Mouse (Mus musculus) Muller cell, postnatal 12 days (primary cell): ENCODE data around the gene Myo3b.

Experiments used
- DNase-seq: peaks from one replicate; pipeline ENCODE4 v3.0.0-alpha.2; 2015; ENCODE audit errors: inconsistent ontology term

The Myo3b gene

DNA sequence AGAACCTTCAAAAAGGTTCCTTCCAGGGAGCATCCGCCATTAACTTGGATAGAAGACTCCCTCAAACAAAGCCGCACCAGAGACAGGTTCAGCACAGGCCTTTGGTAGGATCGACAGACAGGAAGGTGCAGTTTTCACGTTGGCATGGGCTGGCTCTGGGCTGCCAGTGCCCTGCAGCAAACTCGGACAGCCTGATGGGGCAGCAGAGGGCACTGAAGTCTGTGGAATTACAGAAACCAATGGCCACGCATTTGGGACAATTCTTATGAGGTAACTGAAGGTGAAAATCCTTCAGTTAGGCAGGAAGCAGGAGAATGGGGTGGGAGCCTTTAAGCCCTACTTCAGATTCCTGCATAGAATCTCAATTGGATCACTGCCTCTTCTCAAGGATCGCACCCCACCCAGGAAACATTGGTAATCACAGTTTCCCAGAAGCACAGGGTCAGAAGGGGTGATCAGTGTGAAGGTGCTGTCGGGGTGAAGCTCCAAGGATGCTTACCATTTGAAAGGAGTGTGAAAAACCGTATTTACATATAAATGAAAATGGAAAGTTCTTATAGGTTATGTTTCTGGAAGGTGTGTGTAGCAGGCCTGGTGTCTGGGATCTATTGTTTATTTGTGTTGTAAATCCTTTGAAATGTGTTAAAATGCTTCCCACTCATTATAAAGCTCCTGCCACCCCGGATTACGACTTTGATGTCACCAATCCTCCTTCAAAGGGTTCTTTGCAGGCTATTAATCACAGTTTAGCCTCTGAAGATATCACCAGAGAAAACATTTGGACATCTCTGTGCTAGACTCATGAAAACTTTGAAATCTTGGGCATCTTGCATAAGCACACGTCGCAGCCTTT is 239.7 kb downstream of the Myo3b start:
- DNase-seq = no peak

DNA sequence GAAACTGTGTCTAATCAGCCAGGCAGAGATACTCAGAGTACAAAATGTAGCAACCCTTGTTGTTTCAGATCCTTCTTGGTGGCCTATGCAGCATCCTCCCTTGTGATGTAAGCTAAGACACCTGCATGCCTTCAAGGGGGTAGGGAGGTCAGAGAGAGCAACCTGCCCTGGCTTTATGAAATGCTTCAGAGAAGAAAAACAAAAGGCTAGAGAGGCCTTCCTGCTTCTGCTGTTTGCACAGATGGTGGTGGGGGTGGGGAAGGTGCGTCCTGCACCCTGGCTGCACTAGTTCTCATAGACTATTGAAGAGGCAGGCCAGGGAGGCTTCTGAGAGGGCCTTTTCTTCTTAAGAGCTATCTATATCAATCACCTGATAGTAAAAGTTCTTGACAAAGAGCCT is 245.2 kb downstream of the Myo3b start:
- no peak for DNase-seq

DNA sequence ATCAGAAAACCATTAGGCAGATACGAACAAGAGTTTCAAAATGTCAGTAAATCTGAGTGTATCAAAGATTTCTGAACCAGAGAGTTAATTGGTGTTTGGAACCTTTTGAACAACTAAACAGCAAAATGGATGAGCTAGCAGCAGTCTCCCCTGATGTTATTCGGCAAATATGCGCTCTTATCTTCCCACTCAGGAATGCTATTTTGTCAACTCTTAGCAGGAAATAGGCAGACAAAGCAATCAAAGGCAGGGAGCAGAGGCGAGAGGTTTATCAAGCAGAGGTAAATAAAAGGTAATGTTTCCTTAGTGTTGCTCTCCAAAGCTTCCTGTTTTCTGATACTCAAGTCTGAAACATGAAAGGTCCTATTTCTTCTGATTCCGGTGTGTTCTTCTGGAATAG is 252.1 kb downstream of the Myo3b start:
- DNase-seq = peak; percentile 17

DNA sequence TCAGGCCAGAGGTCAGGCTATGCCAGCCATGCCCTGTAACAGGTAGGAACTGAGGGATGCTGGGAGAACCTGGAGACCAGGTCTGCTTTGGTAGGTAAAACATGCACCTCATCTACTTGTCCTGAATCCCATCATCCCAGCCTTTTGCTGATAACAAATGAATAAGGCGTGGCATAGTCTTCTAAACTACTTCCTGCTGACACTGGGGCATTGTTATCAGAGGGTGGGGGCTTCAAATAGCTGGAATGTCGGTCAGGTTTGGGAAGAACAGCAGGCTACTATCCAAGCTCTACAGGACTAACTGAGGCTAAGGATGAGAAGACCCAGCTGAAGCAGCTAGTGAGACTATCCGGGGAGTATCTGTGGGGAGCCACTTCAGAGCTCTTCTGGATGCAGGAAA is 253.8 kb downstream of the Myo3b start:
- DNase-seq = no peak

DNA sequence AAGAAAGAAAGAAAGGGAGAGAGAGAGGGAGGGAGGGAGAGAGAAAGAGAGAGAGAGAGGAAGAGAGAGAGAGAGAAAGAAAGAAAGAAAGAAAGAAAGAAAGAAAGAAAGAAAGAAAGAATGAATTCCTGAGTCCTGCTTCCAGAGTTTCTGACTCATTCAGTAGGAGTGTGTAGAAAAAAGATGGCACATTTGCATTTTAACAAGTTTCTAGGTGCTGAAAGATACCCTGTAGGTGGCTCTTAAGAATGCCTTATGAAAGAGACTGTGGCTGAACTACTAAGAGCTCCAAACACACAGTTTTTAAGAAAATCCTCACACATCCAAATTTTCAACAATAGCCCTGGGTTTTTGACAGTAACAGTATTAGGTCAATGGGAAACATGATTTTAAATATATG is 264.0 kb downstream of the Myo3b start:
- no peak for DNase-seq

DNA sequence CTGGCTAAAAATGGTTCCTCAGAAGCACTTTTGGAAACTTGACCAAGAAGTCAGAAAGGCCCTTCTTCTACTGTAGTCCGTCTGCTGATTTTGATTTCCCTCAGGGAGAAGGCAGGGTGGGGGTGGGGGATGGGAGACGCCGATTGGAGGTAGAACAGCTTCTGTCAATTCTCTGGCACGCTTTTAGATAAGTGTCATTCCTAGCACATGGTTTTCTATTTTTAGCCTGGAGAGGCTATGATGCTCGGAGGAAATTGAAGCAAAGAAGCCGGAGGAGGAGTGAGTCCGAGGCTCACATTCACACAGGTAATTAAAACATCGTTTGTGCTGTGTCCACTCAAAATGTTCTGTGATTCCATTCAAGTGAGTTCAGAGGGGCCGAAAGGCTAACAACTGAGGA is 276.2 kb downstream of the Myo3b start:
- DNase-seq = no peak

DNA sequence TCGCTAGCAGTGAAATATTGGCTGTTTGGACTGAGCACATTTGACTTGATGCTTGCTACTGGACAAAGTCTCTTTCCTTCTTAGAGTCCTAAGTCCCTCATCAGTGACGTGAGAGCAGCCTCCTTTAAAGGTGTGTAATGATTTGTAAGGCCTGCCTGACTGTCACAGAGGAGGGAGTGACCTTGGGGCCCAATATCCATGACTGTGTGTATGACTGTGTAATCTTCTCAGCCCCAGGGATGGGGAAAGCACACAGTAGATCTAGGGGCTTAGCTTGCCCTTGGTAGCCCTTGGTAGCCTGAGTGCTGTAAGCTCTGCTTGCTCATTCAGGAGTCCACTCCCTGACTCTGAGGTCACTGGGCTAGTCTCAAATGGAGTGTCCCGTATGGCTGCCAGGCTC is 276.8 kb downstream of the Myo3b start:
- no peak for DNase-seq

DNA sequence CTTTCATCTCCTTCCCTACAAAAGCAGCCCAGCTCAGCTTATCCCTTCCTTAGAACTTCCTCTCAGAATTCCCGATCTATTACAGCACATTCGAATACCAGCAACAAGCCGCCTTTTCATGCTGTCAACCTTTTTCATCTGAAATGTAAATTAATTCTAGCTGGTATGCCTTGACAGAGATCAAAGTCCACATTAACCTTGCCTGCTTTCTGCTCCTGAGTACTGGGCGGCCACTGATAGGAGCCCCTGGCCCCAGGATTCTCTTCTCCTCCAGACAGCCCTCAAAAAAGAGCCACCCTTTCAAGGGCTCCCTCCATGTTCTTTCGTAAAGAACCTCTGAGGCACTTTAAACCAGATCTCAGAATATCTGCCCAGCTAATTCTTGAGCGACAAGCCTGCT is 278.9 kb downstream of the Myo3b start:
- no peak for DNase-seq

DNA sequence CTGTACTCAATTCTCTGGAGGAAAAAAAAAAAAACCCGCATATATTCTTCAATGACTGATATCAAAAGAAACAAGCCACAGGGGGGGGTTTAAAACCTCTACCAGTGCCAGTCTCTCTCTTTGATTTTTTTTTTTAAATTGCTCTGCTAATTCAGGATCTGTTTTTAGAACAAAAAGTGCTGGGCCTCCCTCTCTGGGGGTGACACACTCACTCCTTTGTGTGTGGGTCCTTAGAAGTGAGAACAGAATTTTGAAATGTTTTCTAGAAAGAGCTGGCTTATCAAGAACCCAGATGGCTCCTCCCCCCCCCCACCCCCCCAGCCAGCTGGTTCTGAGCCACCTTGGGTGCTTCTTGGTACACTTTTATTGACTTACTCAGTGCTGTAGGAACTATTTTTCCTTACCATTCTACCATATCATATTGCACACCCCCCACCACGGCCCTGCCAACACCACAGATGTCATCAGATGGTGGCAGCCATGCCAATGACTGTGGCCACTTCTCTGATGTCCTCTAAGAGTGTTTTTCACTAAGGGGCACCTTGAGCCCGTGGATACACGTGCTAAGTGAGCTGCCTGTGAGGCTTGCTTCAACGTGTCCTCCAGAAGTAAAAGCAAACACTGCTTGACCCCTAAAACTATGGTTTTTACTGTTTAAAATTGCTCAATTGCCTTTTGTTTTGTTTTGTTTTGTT is 280.1 kb downstream of the Myo3b start:
- DNase-seq = no peak

DNA sequence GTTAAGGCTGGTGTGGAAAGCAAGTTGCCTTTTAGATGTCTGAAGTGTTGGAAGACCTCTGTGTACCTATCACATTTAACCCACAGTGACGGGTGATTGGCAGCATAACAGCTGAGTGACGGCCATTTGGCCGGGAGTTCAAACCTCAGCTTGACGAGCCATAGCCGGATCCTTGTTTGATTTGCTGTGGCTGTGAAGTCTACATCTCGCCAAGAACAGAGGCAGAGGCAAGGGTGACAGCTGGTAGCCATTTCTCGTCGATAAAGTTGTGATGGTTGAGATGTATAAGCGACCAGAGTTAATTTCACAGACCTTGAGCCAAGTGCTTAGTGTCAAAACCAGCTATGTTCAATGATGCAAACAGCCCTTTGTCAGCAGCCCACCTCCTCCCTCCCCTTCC is 283.8 kb downstream of the Myo3b start:
- no peak for DNase-seq

DNA sequence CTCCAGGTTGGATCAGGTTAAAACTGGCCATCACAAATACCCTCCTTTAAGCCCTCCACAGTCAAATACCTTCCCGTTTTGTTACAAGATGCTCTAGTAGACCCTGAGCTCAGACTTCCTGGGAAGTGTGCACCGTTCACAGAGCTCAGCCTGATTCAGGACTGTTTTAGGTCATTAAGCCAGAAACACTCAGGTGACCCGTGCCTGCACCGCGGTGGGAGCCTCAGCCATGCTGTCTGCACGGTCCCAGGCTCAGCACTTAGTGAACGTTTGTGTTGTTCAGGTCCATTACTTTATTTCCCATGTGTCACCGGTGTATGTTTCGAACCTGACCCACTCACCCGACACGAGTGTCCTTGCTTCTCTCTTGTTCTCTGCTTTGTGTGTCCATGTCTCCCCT is 288.7 kb downstream of the Myo3b start:
- DNase-seq = no peak

DNA sequence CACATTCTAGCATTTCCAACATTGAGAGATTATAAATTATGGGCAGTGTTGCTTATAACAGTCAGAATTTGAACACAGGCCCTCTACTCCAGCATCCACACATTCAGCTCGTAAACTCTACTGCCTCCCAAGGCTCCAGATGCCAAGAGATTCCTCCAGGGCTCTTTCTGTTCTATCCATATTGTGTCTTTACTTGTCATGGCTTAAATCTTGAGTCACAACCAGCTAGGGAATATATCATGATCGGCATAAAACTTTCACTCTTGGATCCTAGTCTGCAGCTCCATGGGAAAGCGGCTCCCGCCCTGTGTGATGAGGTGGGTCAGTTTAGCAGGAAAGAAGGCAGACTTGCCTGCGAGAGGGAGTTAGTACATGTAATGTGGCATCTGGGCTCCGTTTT is 294.0 kb downstream of the Myo3b start:
- no peak for DNase-seq

DNA sequence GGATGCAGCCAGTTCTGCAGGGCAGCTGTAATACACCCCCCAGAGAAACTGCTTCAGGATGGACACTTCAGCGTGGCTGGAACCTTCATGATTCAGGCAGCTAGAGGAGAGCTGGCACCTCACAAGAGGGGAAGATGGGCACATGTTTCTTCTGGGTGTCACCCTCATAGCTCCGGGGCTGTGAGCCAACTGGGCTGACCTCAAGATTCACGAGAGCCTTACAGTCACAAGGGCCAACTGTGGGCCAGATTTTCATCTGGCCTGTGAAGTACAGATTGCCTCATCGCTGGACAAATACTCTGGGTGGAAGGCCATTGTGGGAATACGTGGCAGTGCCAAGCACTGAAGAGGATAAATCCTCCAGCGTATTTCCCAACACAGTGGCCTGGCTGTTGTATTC is 294.6 kb downstream of the Myo3b start:
- DNase-seq = peak; percentile 11

DNA sequence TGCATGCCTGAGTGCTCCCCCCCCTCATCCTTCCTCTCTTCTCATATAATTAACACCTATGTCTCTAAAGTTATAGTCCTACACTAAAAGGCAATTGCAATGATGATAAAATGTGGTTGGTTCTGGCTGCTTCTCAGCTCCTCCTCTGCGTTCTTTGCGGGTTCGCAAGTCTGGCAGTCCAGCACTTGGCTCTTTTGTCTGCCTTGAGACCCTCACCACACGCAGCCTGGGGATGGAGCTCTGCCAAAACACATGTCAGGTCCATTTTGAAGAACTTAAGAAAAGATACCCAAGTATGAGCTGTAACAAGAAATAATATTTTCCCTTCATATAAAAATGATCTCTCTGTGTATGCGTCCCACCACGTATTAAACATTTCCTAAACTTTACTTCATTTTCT is 297.6 kb downstream of the Myo3b start:
- DNase-seq = no peak

DNA sequence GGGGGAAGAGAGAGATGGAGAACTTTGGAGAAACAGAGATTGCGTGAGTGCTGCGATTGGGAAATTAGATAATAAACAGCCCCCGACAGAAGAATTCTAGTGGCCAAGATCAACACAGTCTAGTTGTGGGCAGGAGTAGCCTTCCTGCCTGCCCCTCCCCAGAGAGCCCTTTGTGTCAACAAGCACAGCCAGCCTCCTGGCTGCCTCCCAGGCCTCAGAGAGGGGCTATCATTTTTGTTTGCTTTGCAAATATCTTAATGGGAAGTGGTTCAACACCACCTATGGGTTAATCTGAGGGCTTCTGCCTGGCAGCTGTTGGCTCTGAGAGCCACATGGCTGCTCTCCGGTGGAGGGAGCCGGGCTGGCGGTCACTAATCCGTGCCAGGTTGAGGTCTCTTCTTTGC is 298.3 kb downstream of the Myo3b start:
- DNase-seq = peak; percentile 28

DNA sequence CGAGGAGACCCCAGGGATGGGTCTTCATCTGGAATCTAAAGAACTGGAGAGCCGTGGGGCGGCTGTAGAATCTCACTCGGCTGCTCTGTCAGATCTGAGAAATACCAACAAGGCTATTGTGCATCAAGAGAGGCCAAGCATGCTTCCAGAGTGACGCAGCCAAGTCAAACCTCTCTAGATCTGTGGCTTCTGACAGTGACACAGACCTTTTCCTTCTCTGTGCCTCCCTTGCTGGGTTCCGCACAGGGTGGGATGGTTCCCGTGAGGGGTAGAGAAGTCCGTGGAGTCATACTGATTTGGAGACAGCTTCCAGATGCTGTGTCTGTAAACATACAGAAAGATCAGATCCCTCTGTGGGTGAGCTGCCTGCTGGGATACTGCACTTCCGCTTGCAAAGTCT is 298.9 kb downstream of the Myo3b start:
- DNase-seq = peak; percentile 20

DNA sequence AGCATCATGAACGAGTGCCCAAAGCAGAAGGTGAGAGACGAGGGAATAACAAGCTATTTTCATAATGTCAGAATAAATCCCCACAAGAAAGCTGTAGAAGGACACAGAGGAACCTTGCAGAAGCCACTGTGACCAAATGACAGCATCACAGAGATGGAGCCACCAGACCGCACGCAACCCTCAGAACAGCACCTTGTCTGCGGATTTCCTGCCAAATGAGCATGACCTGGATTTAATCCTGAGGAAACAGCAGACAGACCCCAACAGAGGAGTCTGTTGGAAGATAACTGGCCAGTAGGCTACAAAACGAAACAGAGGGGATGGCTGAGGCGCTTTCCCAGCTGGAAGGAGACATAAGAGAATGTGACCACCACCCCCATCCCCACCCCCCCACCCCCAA is 300.1 kb downstream of the Myo3b start:
- no peak for DNase-seq

DNA sequence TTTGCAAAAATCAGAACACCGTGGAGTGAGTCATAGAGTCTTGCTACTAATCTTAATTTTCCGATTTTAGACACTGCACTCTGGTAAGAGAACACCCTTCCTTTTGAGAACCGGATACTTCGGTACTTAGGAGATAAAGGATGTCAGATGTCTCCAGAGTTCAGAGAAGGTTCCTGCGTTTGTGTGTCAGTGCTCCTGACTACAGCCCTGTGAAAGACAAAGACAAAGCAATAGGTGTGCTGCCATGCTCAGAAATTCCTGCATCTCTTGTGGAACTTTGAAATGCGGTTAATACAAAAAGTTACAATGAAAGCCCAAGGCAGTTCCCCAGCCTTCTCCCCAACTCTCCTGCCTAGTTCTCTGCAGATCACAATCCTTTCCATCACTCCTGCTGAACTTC is 300.6 kb downstream of the Myo3b start:
- no peak for DNase-seq

DNA sequence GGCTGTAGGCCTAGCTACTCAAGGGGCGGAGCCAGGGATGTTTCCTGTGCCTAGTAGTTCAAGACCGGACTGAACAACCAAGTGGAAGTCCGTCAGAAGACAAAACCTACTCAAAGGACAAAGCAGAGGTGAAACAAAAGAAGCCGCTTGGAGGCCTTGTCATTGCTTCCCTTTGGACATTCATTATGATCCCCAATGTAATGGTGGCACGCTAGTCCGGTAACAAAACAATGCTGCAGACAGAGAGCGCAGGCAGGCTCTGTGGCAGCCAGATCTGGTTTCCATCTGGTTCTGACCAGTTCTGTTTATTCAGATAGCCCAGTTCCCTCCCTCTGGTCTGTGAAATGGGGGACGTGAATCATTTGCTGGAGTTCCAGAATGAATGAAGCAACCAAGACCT is 301.3 kb downstream of the Myo3b start:
- DNase-seq = no peak

DNA sequence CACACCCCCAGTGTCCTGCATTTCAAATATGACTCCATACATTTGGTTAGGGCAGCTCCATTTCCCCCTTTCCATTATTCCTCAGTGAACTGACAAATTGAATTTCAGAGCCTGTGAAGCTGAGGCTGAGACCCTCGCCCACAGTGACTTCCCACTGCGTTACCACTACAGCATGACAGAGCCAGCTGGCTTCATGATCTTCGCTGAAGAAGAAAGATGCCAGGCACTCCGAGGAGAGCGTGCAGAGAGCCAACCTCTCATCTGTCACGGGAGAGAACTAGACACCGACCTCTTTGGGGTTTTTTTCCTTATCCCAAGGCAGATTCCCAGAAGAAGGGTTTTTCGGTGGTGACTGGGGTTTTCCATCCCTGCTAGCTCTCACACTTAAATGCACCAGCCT is 306.2 kb downstream of the Myo3b start:
- no peak for DNase-seq

DNA sequence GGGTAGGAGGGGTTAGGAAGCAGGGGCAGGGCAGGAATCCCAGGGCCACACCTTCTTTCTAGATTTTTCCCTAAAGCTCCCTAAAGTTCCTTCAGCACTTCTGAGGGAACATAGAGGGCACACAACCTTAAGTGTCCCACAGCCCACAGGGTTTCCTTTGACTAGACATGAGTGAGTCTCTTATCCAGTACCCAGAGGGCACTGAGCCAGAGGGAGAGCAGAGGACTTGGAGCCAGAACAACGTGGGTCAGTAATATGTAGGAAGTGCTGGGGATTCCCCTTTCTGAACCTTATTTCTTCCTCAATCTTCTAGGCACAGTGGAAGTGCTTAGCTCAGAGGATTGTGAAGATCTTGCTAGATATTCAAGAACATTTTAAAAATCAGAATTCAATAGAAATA is 308.6 kb downstream of the Myo3b start:
- DNase-seq = no peak

DNA sequence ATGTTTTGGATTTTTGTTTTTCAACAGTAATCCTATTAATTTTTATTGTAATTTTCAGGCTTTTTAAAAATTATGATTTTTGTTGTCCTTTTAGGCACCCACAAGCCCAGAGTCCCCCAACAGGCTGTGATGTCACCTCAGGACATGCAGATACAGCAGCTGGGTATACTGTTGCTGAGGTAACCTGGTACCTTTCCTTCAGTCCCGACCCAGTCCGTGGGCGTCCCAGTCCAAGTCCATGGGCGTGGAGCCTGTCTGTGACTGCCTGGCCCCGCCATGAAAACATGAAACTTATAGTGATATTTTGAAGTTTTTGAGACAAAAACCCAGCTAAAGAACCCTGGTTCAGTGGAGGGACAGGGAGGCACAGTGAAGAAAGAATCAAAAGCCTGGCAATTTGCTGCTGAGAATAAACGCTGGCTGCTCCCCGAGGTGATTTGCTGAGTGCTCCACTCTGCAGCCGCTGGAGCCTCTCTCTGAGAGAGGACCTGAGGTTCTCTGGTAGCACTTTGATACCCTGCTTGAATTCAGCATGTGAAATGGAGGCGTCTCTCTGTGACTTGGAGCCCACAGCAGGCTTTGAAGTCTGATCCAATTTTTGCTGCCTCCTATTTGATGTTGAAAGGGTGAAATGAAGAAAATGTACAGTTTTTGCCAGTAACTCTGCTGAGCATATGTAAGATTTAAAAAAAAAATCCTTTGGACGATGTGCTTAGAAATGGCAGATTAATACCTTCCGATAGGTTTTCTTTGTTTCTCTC is 310.0 kb downstream of the Myo3b start:
- no peak for DNase-seq
